Mouse (Mus musculus): ENCODE results near the gene Fbxw22.
"Not testable (repeated sequence)": the region's sequence is repeated elsewhere in the genome, so short reads cannot be mapped to it uniquely, and the experiment has no call there.

Fbxw22 gene

DNA sequence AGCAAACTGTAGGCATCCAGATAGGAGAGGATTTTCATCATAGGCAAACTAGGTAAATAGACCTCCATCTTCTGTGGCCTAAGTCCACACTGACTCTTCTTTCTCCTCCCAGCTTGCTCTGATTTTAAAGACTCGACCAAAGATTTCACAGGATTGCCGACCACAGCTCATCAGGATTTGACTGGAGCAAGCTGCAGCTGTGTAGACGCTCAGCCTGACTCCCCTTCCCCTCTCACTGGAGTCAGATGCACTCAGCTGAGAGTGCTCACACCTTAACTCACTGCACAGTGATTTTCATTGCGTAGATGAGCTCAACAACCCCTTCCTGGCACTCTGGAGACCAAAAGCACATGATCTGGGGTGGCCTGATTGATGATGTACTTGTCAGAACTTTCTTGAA is at the start of gene Fbxw22:
Fbxw22 (minus strand) TSS at position 101 of the 400 bp plus-strand sequence.
- not testable (repeated sequence) for DNase-seq (ENCODE audit: low read depth)

DNA sequence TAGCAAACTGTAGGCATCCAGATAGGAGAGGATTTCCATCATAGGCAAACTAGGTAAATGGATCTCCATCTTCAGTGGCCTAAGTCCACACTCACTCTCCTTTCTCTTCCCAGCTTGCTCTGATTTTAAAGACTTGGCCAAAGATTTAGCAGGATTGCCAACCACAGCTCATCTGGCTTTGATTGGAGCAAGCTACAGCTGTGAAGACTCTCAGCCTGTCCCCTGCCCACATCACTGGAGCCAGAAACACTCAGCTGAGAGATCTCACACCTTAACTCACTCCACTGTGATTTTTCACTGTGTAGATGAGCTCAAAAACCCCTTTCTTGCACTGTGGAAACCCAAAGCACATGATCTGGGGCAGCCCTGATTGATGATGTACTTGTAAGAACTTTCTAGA is 44.9 kb upstream of the Fbxw22 start, which contains the start of gene Fbxw16:
Fbxw16 (minus strand) TSS at position 101 of the 400 bp plus-strand sequence.
- no peak for DNase-seq (ENCODE audit: low read depth)

DNA sequence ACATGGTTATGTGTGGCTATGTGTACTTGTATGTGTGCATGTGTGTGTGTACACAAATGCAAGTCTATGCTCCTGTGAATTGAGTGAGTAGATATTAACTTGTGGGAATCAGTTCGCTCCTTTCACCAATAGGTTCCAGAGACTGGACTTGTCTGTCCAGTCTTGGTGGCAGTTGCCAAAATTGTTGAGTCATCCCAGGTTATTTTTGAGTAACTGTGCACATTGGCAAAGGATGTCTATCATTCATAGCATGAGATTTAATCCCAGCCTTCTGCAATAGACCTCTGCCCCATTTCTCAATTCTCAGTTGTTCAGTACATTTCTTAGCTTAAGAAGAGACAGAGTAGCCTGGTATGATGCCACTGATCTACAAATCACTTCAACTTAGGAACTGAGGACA is 28.9 kb upstream of the Fbxw22 start:
- no peak for DNase-seq (ENCODE audit: low read depth)

DNA sequence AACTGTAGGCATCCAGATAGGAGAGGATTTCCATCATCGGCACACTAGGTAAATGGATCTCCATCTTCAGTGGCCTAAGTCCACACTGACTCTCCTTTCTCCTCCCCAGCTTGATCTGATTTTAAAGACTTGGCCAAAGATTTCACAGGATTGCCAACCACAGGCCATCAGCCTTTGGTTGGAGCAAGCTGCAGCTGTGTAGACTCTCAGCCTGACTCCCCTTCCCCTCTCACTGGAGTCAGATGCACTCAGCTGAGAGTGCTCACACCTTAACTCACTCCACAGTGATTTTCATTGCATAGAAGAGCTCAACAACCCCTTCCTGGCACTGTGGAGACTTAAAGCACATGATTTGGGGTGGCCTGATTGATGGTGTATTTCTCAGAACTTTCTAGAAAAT is 64.5 kb downstream of the Fbxw22 start, which contains the start of gene Fbxw28:
Fbxw28 (minus strand) TSS at position 101 of the 400 bp plus-strand sequence.
- not testable (repeated sequence) for DNase-seq (ENCODE audit: low read depth)
